Mouse (Mus musculus) cortical plate, adult 2 months (tissue): ENCODE data around the gene Apaf1.

Experiments used
- CTCF ChIP-seq: fragments of 200-500 bp; IDR thresholded peaks from 2 replicates; pipeline ENCODE4 v1.5.1; 2011; ENCODE audit warnings: mild to moderate bottlenecking, control low read depth, low read length; ENCODE audit not compliant: insufficient read depth; ENCODE audit errors: extremely low read depth
- POLR2A ChIP-seq: fragments of 200-500 bp; IDR thresholded peaks from 2 replicates; pipeline ENCODE4 v1.6.1; 2011; ENCODE audit warnings: mild to moderate bottlenecking, low read length, control low read depth; ENCODE audit not compliant: insufficient read depth; ENCODE audit errors: extremely low read depth

DNA sequence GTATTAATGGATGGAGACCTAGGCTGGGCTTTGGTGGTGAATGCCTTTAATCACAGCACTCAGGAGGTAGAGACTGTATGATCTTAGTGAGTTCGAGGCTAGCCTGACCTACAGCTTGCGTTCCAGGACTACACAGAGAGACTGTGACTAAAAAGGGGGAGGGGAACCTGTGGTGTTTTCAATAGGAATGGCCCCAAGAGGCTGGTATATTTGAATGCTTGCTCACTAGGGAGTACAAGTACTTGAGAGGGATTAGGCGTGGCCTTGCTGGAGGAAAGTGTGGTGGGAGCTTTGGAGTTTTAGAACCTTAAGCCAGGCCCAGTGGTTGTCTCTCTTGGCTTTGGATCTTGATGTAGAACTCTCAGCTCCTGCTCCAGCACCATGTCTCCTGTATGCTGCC, 48.2 kb upstream of the Apaf1 start:
- TF ChIP-seq CTCF (no peak), POLR2A (no peak)
